Comparison of ENCODE assay signal across 16 mouse cellular contexts in genomic region chr7:121542458-121542857, GRCm38 (mm10).
A peak's percentile ranks its signal among the peaks of the same experiment; 100 is the strongest.
DNase-seq lines count a peak whose midpoint lies in the region; ATAC-seq and TF ChIP-seq lines count a peak whose summit lies in the region.
"Had no signal": no experiment of that assay in that cellular context is flagged by ENCODE, and none has a peak within 500 bp of the region (broad histone marks: within the 10 kb centered on the region; RNA-seq: fewer than 3 reads in every experiment).

No protein-coding gene starts in this region.

- no peak overlapping the region for H3K9ac ChIP-seq in lung, postnatal 0 days (replicated peaks; ENCODE audit: low read depth)
- no peak overlapping the region for H3K9ac ChIP-seq in stomach, postnatal 0 days (ENCODE audit: low read length)
- H3K9ac ChIP-seq: embryonic facial prominence, embryonic 12.5 days; heart, embryonic 15.5 days; hindbrain, embryonic 12.5 days; limb, embryonic 12.5 days; liver, embryonic 15.5 days; midbrain, embryonic 15.5 days had no signal

- no peak for ATAC-seq in lung, postnatal 0 days
- ATAC-seq in Patski, result no peak
- ATAC-seq in stomach, postnatal 0 days (ENCODE audit: low FRiP score, low TSS enrichment), result no peak
- ATAC-seq: midbrain, embryonic 15.5 days had no signal

- intact Hi-C loops in heart, postnatal 36 days (cut with DNase I), result no loop called here

- no peak overlapping the region for H3K4me2 ChIP-seq in lung, postnatal 0 days (replicated peaks; ENCODE audit: low read depth, low read length)
- H3K4me2 ChIP-seq in stomach, postnatal 0 days (replicated peaks; ENCODE audit: low read depth), result no peak overlapping the region
- H3K4me2 ChIP-seq: embryonic facial prominence, embryonic 12.5 days; heart, embryonic 15.5 days; hindbrain, embryonic 12.5 days; limb, embryonic 12.5 days; liver, embryonic 15.5 days; midbrain, embryonic 15.5 days had no signal

- no peak overlapping the region for H3K4me3 ChIP-seq in lung, postnatal 0 days (ENCODE audit: low read depth, low read length)
- H3K4me3 ChIP-seq in stomach, postnatal 0 days (ENCODE audit: low read depth, low read length), result no peak overlapping the region
- H3K4me3 ChIP-seq: embryonic facial prominence, embryonic 12.5 days; heart, embryonic 15.5 days; hindbrain, embryonic 12.5 days; limb, embryonic 12.5 days; liver, embryonic 15.5 days; midbrain, embryonic 15.5 days had no signal

- no peaks in the 10 kb centered on the region for H3K27me3 ChIP-seq in lung, postnatal 0 days (replicated peaks; ENCODE audit: insufficient read depth, low read length)
- H3K27me3 ChIP-seq in Patski, result peaks cover 4% of the 10 kb centered on the region
- no peaks in the 10 kb centered on the region for H3K27me3 ChIP-seq in stomach, postnatal 0 days (ENCODE audit: control insufficient read depth, insufficient read depth, low read length)
- H3K27me3 ChIP-seq: embryonic facial prominence, embryonic 12.5 days; heart, embryonic 15.5 days; hindbrain, embryonic 12.5 days; limb, embryonic 12.5 days; liver, embryonic 15.5 days; midbrain, embryonic 15.5 days had no signal

- WGBS in lung, postnatal 0 days, result 32% methylated on average over 2 of the region's 2 CpGs
- 29% methylated on average over 2 of the region's 2 CpGs for WGBS in stomach, postnatal 0 days

- no peak for TF ChIP-seq EP300 in lung, postnatal 0 days (IDR thresholded peaks at IDR 0.05)
- TF ChIP-seq EP300 in stomach, postnatal 0 days (optimal IDR thresholded peaks at IDR 0.05), result no peak

- no peaks in the 10 kb centered on the region for H3K36me3 ChIP-seq in lung, postnatal 0 days (ENCODE audit: insufficient read depth, low read length)
- no peaks in the 10 kb centered on the region for H3K36me3 ChIP-seq in stomach, postnatal 0 days (ENCODE audit: control insufficient read depth, insufficient read depth, low read length)
- H3K36me3 ChIP-seq: embryonic facial prominence, embryonic 12.5 days; heart, embryonic 15.5 days; hindbrain, embryonic 12.5 days; limb, embryonic 12.5 days; liver, embryonic 15.5 days; midbrain, embryonic 15.5 days had no signal

- peak; percentile 11 for DNase-seq in heart, adult 11 months
- no peak for DNase-seq in heart, postnatal 36 days
- DNase-seq in lung, postnatal 0 days (ENCODE audit: low spot score), result no peak
- DNase-seq in lung, postnatal 4 days, result no peak
- DNase-seq in Patski (ENCODE audit: low read depth, low spot score), result no peak
- DNase-seq in stomach, postnatal 0 days (ENCODE audit: low spot score), result no peak
- no peak for DNase-seq in c-Kit-positive CD71-positive TER-119-positive erythroid progenitor cells, embryonic 14.5 days (ENCODE audit: low spot score)
- DNase-seq: cerebellum, adult 8-10 months; kidney, adult 11 months; kidney, postnatal 25 days had no signal

- H3K9me3 ChIP-seq in lung, postnatal 0 days (ENCODE audit: low read length), result no peaks in the 10 kb centered on the region
- H3K9me3 ChIP-seq in stomach, postnatal 0 days (ENCODE audit: control insufficient read depth, low read length), result no peaks in the 10 kb centered on the region
- H3K9me3 ChIP-seq: embryonic facial prominence, embryonic 12.5 days; heart, embryonic 15.5 days; limb, embryonic 12.5 days; liver, embryonic 15.5 days; midbrain, embryonic 15.5 days had no signal

- CTCF ChIA-PET in Patski (lab: Charles Lee), result interaction anchor here (0.7 kb wide), 1 partner anchor 15 kb away, joined by 3 read pairs; no protein-coding TSS in a partner anchor

- POLR2A ChIA-PET in Patski (lab: Charles Lee), result no interaction called here

- no peak overlapping the region for H3K27ac ChIP-seq in lung, postnatal 0 days (ENCODE audit: low read length)
- no peak overlapping the region for H3K27ac ChIP-seq in stomach, postnatal 0 days (replicated peaks)
- H3K27ac ChIP-seq: embryonic facial prominence, embryonic 12.5 days; heart, embryonic 15.5 days; hindbrain, embryonic 12.5 days; limb, embryonic 12.5 days; liver, embryonic 15.5 days; midbrain, embryonic 15.5 days had no signal

- H3K4me1 ChIP-seq in lung, postnatal 0 days (ENCODE audit: insufficient read depth, low read depth, low read length), result no peaks in the 10 kb centered on the region
- H3K4me1 ChIP-seq in stomach, postnatal 0 days (replicated peaks; ENCODE audit: control insufficient read depth, insufficient read depth), result no peaks in the 10 kb centered on the region
- H3K4me1 ChIP-seq: embryonic facial prominence, embryonic 12.5 days; heart, embryonic 15.5 days; hindbrain, embryonic 12.5 days; liver, embryonic 15.5 days had no signal

- TF ChIP-seq CTCF in lung, postnatal 0 days (IDR thresholded peaks at IDR 0.05), result 0 out of 2 replicates have a peak, but pooled peaks have one; percentile 14
- TF ChIP-seq CTCF in Patski (IDR thresholded peaks at IDR 0.05), result peak; percentile 18
- peak; percentile 35 for TF ChIP-seq CTCF in stomach, postnatal 0 days (IDR thresholded peaks at IDR 0.05; ENCODE audit: low read depth)

- in situ Hi-C loops in Patski (cut with MboI; ENCODE audit: low pct_unique_long_range_greater_than_20kb), result no loop called here
